Mouse (Mus musculus) CD4-positive, CD25-positive, alpha-beta regulatory T cell, adult 2 months (primary cell): ENCODE data around the gene Ttll13.
A peak's percentile ranks its signal among the peaks of the same experiment; 100 is the strongest.

Experiments used
- DNase-seq: peaks from one replicate; pipeline ENCODE4 v3.0.0-alpha.2; 2012; ENCODE audit warnings: low read depth, low spot score

Gene Ttll13

GRCm38 (mm10) chr7:80246148-80246721, at the start of gene Ttll13:
Ttll13 (plus strand) TSS chr7:80246376.
- DNase-seq: peak; percentile 97

GRCm38 (mm10) chr7:80197371-80197770, 48.8 kb upstream of the Ttll13 start:
- DNase-seq: peak; percentile 49

- DNase-seq: peak; percentile 79
Measured at GRCm38 (mm10) chr7:80197941-80198778, 48.0 kb upstream of the Ttll13 start.

- DNase-seq: no peak
Measured at GRCm38 (mm10) chr7:80198863-80199262, 47.3 kb upstream of the Ttll13 start.

- no peak for DNase-seq
Measured at GRCm38 (mm10) chr7:80199286-80199685, 46.9 kb upstream of the Ttll13 start.

GRCm38 (mm10) chr7:80199851-80200587, 46.2 kb upstream of the Ttll13 start:
- no peak for DNase-seq

- no peak for DNase-seq
Measured at GRCm38 (mm10) chr7:80200588-80200945, 45.6 kb upstream of the Ttll13 start.

GRCm38 (mm10) chr7:80200963-80201539, 45.1 kb upstream of the Ttll13 start:
- no peak for DNase-seq

- no peak for DNase-seq
Measured at GRCm38 (mm10) chr7:80201888-80202540, 44.2 kb upstream of the Ttll13 start.

- DNase-seq: no peak
Measured at GRCm38 (mm10) chr7:80202961-80203360, 43.2 kb upstream of the Ttll13 start.

- no peak for DNase-seq
Measured at GRCm38 (mm10) chr7:80203638-80204096, 42.5 kb upstream of the Ttll13 start.

- peak; percentile 73 for DNase-seq
Measured at GRCm38 (mm10) chr7:80204362-80204761, 41.8 kb upstream of the Ttll13 start.

GRCm38 (mm10) chr7:80204961-80205360, 41.2 kb upstream of the Ttll13 start:
- peak; percentile 54 for DNase-seq

GRCm38 (mm10) chr7:80205705-80206589, 40.2 kb upstream of the Ttll13 start:
- no peak for DNase-seq

GRCm38 (mm10) chr7:80207314-80207731, 38.9 kb upstream of the Ttll13 start:
- peak; percentile 45 for DNase-seq

GRCm38 (mm10) chr7:80208026-80208642, 38.0 kb upstream of the Ttll13 start:
- no peak for DNase-seq

GRCm38 (mm10) chr7:80208738-80209430, 37.3 kb upstream of the Ttll13 start:
- DNase-seq: no peak

GRCm38 (mm10) chr7:80209669-80210068, 36.5 kb upstream of the Ttll13 start:
- peak; percentile 85 for DNase-seq

- no peak for DNase-seq
Measured at GRCm38 (mm10) chr7:80210982-80211381, 35.2 kb upstream of the Ttll13 start.
